Comparison of ENCODE assay signal across 20 mouse cellular contexts in the genomic region with DNA sequence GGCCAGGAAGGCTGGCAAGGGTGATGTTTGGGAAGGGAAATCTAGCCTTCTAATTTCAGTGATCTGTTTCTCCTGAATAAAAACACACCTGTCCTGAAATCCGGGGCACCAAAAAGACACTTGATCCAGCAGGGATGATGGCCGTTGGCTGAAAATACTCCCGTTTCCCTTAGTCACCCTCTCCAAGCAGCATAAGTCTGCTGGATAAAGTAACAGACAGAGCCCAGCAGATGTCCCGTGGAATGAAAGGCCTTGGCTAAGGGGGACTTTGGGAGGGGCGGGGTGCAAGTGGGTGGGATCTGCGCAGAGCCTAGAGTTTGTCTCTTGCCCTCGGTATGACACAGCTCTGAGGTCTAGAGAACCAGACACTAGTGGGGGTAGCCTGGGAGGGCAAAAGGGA. TPM values are rescaled to one million over a fixed set of nuclear protein-coding genes. Genes with fewer than 3 reads are reported as not detected.
A peak's percentile ranks its signal among the peaks of the same experiment; 100 is the strongest.
DNase-seq lines count a peak whose midpoint lies in the region; ATAC-seq lines count a peak whose summit lies in the region.
"Had no signal": no experiment of that assay in that cellular context is flagged by ENCODE, and none has a peak within 500 bp of the region (broad histone marks: within the 10 kb centered on the region; RNA-seq: fewer than 3 reads in every experiment).

No protein-coding gene starts in this region.

- H3K9ac ChIP-seq in lung, embryonic 16.5 days (ENCODE audit: low read length): no peak overlapping the region
- H3K9ac ChIP-seq in midbrain, embryonic 13.5 days (replicated peaks): no peak overlapping the region
- no peak overlapping the region for H3K9ac ChIP-seq in liver, embryonic 11.5 days (ENCODE audit: low read depth, low read length)
- H3K9ac ChIP-seq: forebrain, embryonic 15.5 days; heart, embryonic 12.5 days; hindbrain, embryonic 14.5 days had no signal

- WGBS in lung, embryonic 16.5 days: 51% methylated on average over 7 of the region's 7 CpGs
- 65% methylated on average over 7 of the region's 7 CpGs for WGBS in midbrain, embryonic 13.5 days
- 71% methylated on average over 7 of the region's 7 CpGs for WGBS in liver, embryonic 11.5 days

- H3K27ac ChIP-seq in lung, embryonic 16.5 days (ENCODE audit: low read length): no peak overlapping the region
- no peak overlapping the region for H3K27ac ChIP-seq in midbrain, embryonic 13.5 days
- H3K27ac ChIP-seq in liver, embryonic 11.5 days (ENCODE audit: low read depth, low read length): no peak overlapping the region
- H3K27ac ChIP-seq: forebrain, embryonic 15.5 days; hindbrain, embryonic 10.5 days; hindbrain, embryonic 14.5 days had no signal

- no peaks in the 10 kb centered on the region for H3K9me3 ChIP-seq in lung, embryonic 16.5 days (ENCODE audit: control insufficient read depth, low read length)
- no peaks in the 10 kb centered on the region for H3K9me3 ChIP-seq in midbrain, embryonic 13.5 days
- no peaks in the 10 kb centered on the region for H3K9me3 ChIP-seq in liver, embryonic 11.5 days (ENCODE audit: control insufficient read depth, low read length)
- H3K9me3 ChIP-seq: forebrain, embryonic 15.5 days had no signal

- peak; percentile 81 for DNase-seq in gastrocnemius, adult 18-20 months (ENCODE audit: low spot score)
- DNase-seq in gastrocnemius, postnatal 4 days (ENCODE audit: low spot score in 2 of 2): no peak
- no peak for DNase-seq in lung, postnatal 4 days
- DNase-seq in gastrocnemius, postnatal 25 days: peak; percentile 72
- DNase-seq in liver, embryonic 11.5 days (ENCODE audit: low spot score): no peak
- DNase-seq: adrenal gland, postnatal 10 days; cerebellum, adult 11-12 months; cerebellum, adult 9-10 months; cerebellum, postnatal 25 days had no signal

- H3K36me3 ChIP-seq in lung, embryonic 16.5 days (ENCODE audit: control insufficient read depth, insufficient read depth, low read length): no peaks in the 10 kb centered on the region
- no peaks in the 10 kb centered on the region for H3K36me3 ChIP-seq in midbrain, embryonic 13.5 days
- H3K36me3 ChIP-seq in liver, embryonic 11.5 days (ENCODE audit: control insufficient read depth, insufficient read depth, low read length): no peaks in the 10 kb centered on the region
- H3K36me3 ChIP-seq: forebrain, embryonic 15.5 days; heart, embryonic 12.5 days; hindbrain, embryonic 10.5 days had no signal

- ATAC-seq in lung, embryonic 16.5 days (ENCODE audit: low read depth): peak; percentile 51
- no peak for ATAC-seq in midbrain, embryonic 13.5 days
- ATAC-seq in liver, embryonic 11.5 days (replicated peaks; ENCODE audit: low FRiP score): no peak
- ATAC-seq: forebrain, embryonic 15.5 days had no signal

- H3K4me3 ChIP-seq in lung, embryonic 16.5 days (ENCODE audit: low read length): no peak overlapping the region
- H3K4me3 ChIP-seq in midbrain, embryonic 13.5 days (replicated peaks): no peak overlapping the region
- no peak overlapping the region for H3K4me3 ChIP-seq in liver, embryonic 11.5 days (ENCODE audit: low read depth, low read length)
- H3K4me3 ChIP-seq: forebrain, embryonic 15.5 days; heart, embryonic 12.5 days; hindbrain, embryonic 10.5 days had no signal

- H3K4me1 ChIP-seq in lung, embryonic 16.5 days (replicated peaks; ENCODE audit: control insufficient read depth, insufficient read depth, low read length): peaks cover 4% of the 10 kb centered on the region; the same call in 1 of the 2 replicates
- H3K4me1 ChIP-seq in midbrain, embryonic 13.5 days (replicated peaks): no peaks in the 10 kb centered on the region
- no peaks in the 10 kb centered on the region for H3K4me1 ChIP-seq in liver, embryonic 11.5 days (replicated peaks; ENCODE audit: control insufficient read depth, insufficient read depth, low read length)
- H3K4me1 ChIP-seq: forebrain, embryonic 15.5 days had no signal

- H3K27me3 ChIP-seq in lung, embryonic 16.5 days (ENCODE audit: control insufficient read depth, insufficient read depth, low read depth, low read length): no peaks in the 10 kb centered on the region
- H3K27me3 ChIP-seq in midbrain, embryonic 13.5 days: no peaks in the 10 kb centered on the region
- H3K27me3 ChIP-seq in liver, embryonic 11.5 days (replicated peaks; ENCODE audit: control insufficient read depth, insufficient read depth, low read length): no peaks in the 10 kb centered on the region
- H3K27me3 ChIP-seq: forebrain, embryonic 15.5 days; heart, embryonic 12.5 days had no signal

- H3K4me2 ChIP-seq in lung, embryonic 16.5 days (ENCODE audit: low read depth, low read length): no peak overlapping the region
- no peak overlapping the region for H3K4me2 ChIP-seq in midbrain, embryonic 13.5 days (replicated peaks)
- no peak overlapping the region for H3K4me2 ChIP-seq in liver, embryonic 11.5 days
- H3K4me2 ChIP-seq: forebrain, embryonic 15.5 days; heart, embryonic 12.5 days; hindbrain, embryonic 14.5 days had no signal

RNA-seq across cellular contexts. Expression of a gene that starts 16.0 kb away (rescaled TPM):
- 1 to 10 TPM; 1.6 to 3.4 TPM for total RNA-seq in gastrocnemius, adult 18-20 months (2021)
- 1 to 10 TPM; 1.5 to 2.2 TPM for total RNA-seq in gastrocnemius, postnatal 4 days (2021)
- polyA plus RNA-seq in lung, embryonic 16.5 days (2015; fragmentation: Nextera tagmentation; extraction: Ambion mirVana): 17.8 and 22.4 TPM in 2 replicates
- total RNA-seq in gastrocnemius, postnatal 25 days (2021): under 1 TPM; 0.64 to 0.70 TPM
- 6.4 and 6.8 TPM in 2 replicates for polyA plus RNA-seq in midbrain, embryonic 13.5 days (2015; fragmentation: Nextera tagmentation; extraction: Ambion mirVana)
- polyA plus RNA-seq in liver, embryonic 11.5 days (2014; fragmentation: Nextera tagmentation; extraction: Ambion mirVana): 1.1 and 1.3 TPM in 2 replicates
- total RNA-seq: heart, postnatal 25 days; MEL had no signal
- polyA plus RNA-seq: C2C12 had no signal

RNA-seq across cellular contexts. Expression of a gene that starts 33.3 kb away (rescaled TPM):
- 100 to 1,000 TPM; 311 to 327 TPM for total RNA-seq in gastrocnemius, adult 18-20 months (2021)
- total RNA-seq in gastrocnemius, postnatal 4 days (2021): 100 to 1,000 TPM; 160 to 187 TPM
- 133 and 136 TPM in 2 replicates for polyA plus RNA-seq in lung, embryonic 16.5 days (2015; fragmentation: Nextera tagmentation; extraction: Ambion mirVana)
- 100 to 1,000 TPM; 219 to 223 TPM for total RNA-seq in gastrocnemius, postnatal 25 days (2021)
- 3.2 and 3.8 TPM in 2 replicates for polyA plus RNA-seq in midbrain, embryonic 13.5 days (2015; fragmentation: Nextera tagmentation; extraction: Ambion mirVana)
- polyA plus RNA-seq in liver, embryonic 11.5 days (2014; fragmentation: Nextera tagmentation; extraction: Ambion mirVana): 22.9 and 24.8 TPM in 2 replicates

RNA-seq across cellular contexts. Expression of a gene that starts 57.1 kb away (rescaled TPM):
- total RNA-seq in gastrocnemius, adult 18-20 months (2021): 1 to 10 TPM; 2.1 to 2.3 TPM
- total RNA-seq in gastrocnemius, postnatal 4 days (2021): under 1 TPM; 0.23 to 0.32 TPM
- polyA plus RNA-seq in lung, embryonic 16.5 days (2015; fragmentation: Nextera tagmentation; extraction: Ambion mirVana): 0.19 TPM in 1 of 2 replicates, not detected in the other
- total RNA-seq in gastrocnemius, postnatal 25 days (2021): under 1 TPM; 0.38 TPM
- not detected in 2 replicates for polyA plus RNA-seq in midbrain, embryonic 13.5 days (2015; fragmentation: Nextera tagmentation; extraction: Ambion mirVana)
- not detected in 2 replicates for polyA plus RNA-seq in liver, embryonic 11.5 days (2014; fragmentation: Nextera tagmentation; extraction: Ambion mirVana)
- total RNA-seq: granulocyte monocyte progenitor cell, adult 5-6 weeks; MEL had no signal
- polyA plus RNA-seq: C2C12; forebrain, embryonic 11.5 days; forebrain, embryonic 15.5 days; heart, embryonic 12.5 days; hindbrain, embryonic 10.5 days had no signal

Comparison
In these comparisons a context has a peak if more than half of its experiments do, and no peak if none do; other contexts are left out.
1. DNase-seq: peak in gastrocnemius, adult 18-20 months (single experiment) and gastrocnemius, postnatal 25 days (single experiment); none in gastrocnemius, postnatal 4 days (0 of 2), lung, postnatal 4 days (0 of 2) and liver, embryonic 11.5 days (single experiment).